Mouse (Mus musculus): ENCODE measurements around the gene Smarca4. TPM values are rescaled to one million over a fixed set of nuclear protein-coding genes. Genes with fewer than 3 reads are reported as not detected.

The Smarca4 gene
- polyA plus RNA-seq, 1 experiment from 2014 or later, result 159 TPM

DNA sequence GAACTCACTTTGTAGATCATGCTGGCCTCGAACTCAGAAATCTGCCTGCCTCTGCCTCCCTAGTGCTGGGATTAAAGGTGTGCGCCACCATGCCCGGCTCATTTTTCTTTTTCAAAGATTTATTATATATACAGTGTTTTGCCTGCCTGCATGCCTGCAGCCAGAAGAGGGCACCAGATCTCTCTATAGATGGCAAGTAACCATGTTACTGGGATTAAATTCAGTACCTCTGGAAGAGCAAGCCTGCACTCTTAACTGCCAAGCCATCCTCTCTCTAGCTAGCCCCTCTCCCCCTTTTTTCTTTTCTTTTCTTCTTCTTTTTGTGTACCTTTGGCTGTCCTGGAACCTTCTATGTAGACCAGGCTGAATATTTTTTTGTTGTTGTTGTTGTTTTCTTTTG is 14.7 kb downstream of the Smarca4 start:
- no peak for ATAC-seq (replicated peaks)
- H3K4me3 ChIP-seq, result no peak overlapping the region
- H3K36me3 ChIP-seq, result peaks cover 33% of the 10 kb centered on the region
- H3K4me2 ChIP-seq (replicated peaks), result no peak overlapping the region
- H3K9me3 ChIP-seq, result no peaks in the 10 kb centered on the region
- H3K4me1 ChIP-seq, result peaks cover 6% of the 10 kb centered on the region
- WGBS, result 85% methylated on average over 3 of the region's 3 CpGs
- H3K27ac ChIP-seq (replicated peaks), result no peak overlapping the region
- no peak overlapping the region for H3K9ac ChIP-seq (replicated peaks)
- H3K27me3 ChIP-seq, result no peaks in the 10 kb centered on the region

DNA sequence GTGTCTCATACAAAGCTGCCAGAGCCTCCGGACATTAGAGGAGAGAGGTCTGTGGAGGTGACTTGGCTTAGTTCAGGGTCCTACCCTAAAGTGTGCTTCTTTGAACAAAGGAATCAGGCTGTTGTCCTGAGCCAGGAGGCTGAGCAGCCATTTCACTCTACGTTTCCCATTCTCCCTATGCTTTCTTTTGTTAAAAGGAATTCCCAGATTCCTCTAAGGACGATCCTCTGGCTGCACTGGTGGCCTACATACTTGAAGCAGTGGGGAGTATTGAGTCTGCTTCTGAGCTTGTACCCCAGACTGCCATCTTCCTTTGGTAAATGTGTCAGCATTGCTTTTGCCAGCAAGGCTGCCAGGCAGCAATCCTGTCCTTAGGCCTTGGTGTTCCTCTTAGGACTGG is 17.1 kb downstream of the Smarca4 start:
- H3K9ac ChIP-seq (replicated peaks), result no peak overlapping the region
- 57% methylated on average over 3 of the region's 3 CpGs for WGBS
- no peak overlapping the region for H3K27ac ChIP-seq (replicated peaks)
- no peak for ATAC-seq (replicated peaks)
- H3K9me3 ChIP-seq, result no peaks in the 10 kb centered on the region
- H3K36me3 ChIP-seq, result peaks cover 57% of the 10 kb centered on the region
- no peak overlapping the region for H3K4me3 ChIP-seq
- H3K4me1 ChIP-seq, result no peaks in the 10 kb centered on the region; the same call in 1 of the 2 replicates
- H3K27me3 ChIP-seq, result no peaks in the 10 kb centered on the region
- no peak overlapping the region for H3K4me2 ChIP-seq (replicated peaks)

DNA sequence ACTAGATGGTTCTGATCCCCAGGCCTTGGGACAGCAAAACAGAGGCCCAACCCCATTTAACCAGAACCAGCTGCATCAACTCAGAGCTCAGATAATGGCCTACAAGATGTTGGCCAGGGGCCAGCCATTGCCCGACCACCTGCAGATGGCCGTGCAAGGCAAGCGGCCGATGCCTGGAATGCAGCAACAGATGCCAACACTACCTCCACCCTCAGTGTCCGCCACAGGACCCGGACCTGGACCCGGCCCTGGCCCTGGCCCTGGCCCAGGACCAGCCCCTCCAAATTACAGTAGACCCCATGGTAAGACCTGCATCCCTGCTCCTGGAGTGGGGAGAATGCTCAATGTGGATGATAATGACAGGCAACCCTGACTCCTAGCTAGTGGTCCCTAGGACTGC is 19.7 kb downstream of the Smarca4 start:
- ATAC-seq (replicated peaks), result 0 out of 2 replicates have a peak, but pooled peaks have one; percentile 19
- 40% methylated on average over 7 of the region's 7 CpGs for WGBS

DNA sequence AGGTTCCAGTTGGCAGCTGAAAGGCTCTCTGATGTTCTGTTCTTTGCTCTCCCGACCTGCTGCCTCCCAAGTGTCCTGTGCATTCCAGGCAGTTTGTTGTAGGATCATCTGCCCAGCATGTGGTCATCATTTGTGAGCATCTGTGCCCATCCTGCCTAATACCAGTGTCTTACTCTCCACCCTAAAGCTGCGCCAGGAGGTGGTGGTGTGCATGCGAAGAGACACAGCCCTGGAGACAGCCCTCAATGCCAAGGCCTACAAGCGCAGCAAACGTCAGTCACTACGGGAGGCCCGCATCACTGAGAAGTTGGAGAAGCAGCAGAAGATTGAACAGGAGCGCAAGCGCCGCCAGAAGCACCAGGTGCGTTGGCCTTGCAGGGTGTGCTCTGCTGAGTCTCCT is 23.1 kb downstream of the Smarca4 start:
- ATAC-seq (replicated peaks), result no peak
- no peak overlapping the region for H3K4me2 ChIP-seq (replicated peaks)
- 93% methylated on average over 11 of the region's 11 CpGs for WGBS
- H3K4me1 ChIP-seq, result no peaks in the 10 kb centered on the region; the same call in 1 of the 2 replicates
- H3K4me3 ChIP-seq, result no peak overlapping the region
- H3K9ac ChIP-seq (replicated peaks), result no peak overlapping the region
- no peaks in the 10 kb centered on the region for H3K9me3 ChIP-seq
- H3K36me3 ChIP-seq, result peaks cover 99% of the 10 kb centered on the region
- no peaks in the 10 kb centered on the region for H3K27me3 ChIP-seq
- H3K27ac ChIP-seq (replicated peaks), result no peak overlapping the region

More for the DNA sequence above, 19.7 kb downstream of the Smarca4 start:
- Histone ChIP-seq H3K27ac (replicated peaks) (no peak overlapping the region; the same call in 1 of the 2 replicates), H3K4me2 (replicated peaks) (no peak overlapping the region), H3K36me3 (peaks cover 83% of the 10 kb centered on the region), H3K4me1 (no peaks in the 10 kb centered on the region; the same call in 1 of the 2 replicates), H3K9me3 (no peaks in the 10 kb centered on the region), H3K4me3 (no peak overlapping the region), H3K27me3 (no peaks in the 10 kb centered on the region), H3K9ac (replicated peaks) (no peak overlapping the region)

DNA sequence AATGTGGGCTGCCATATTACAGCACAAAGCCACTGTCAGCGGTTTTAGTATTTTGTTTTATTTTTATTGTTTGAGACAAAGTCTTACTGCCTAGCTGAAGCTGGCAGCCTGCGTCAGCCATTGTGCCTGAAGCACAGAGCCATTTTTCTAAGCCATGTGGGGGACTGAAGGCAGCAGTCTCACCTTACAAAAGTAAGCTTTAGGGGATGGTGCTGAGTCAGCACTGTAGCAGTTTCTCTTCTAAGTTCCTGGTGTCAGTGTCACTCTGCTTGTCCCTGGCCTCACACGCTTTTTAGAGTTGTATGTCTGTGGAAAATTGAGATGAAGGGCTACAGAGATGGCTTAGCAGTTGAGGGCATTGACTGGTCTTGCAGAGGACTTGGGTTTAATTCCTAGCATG is 30.4 kb downstream of the Smarca4 start:
- H3K27ac ChIP-seq (replicated peaks), result no peak overlapping the region
- H3K27me3 ChIP-seq, result no peaks in the 10 kb centered on the region
- no peak for ATAC-seq (replicated peaks)
- 92% methylated on average over 3 of the region's 3 CpGs for WGBS
- no peak overlapping the region for H3K9ac ChIP-seq (replicated peaks)
- peaks cover 92% of the 10 kb centered on the region for H3K36me3 ChIP-seq
- H3K9me3 ChIP-seq, result no peaks in the 10 kb centered on the region
- no peak overlapping the region for H3K4me3 ChIP-seq
- H3K4me1 ChIP-seq, result no peaks in the 10 kb centered on the region
- no peak overlapping the region for H3K4me2 ChIP-seq (replicated peaks)

DNA sequence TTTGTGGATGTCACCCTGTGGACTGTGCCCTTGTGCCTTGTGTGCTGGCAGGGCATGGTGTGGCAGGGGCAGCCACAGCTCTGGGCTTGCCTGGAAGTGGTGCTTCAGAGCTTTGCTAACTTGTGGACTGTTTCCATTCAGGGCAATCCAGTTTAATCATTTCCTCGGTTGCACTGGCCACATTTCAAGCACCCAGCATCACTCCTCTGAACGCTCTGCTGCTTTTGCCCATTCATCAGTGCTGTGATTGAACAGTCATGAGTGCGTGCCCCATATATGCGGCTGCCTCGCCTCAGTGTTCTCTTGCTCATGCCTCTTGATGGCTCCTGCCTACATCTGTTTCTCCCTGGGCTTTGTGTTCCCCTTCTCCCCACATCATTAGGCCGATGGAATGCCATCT is 31.8 kb downstream of the Smarca4 start:
- Histone ChIP-seq H3K36me3 (peaks cover 91% of the 10 kb centered on the region), H3K27ac (replicated peaks) (no peak overlapping the region), H3K4me2 (replicated peaks) (no peak overlapping the region), H3K4me1 (no peaks in the 10 kb centered on the region), H3K4me3 (no peak overlapping the region), H3K9ac (replicated peaks) (no peak overlapping the region), H3K27me3 (no peaks in the 10 kb centered on the region), H3K9me3 (no peaks in the 10 kb centered on the region)
- ATAC-seq (replicated peaks), result no peak
- 88% methylated on average over 6 of the region's 6 CpGs for WGBS

DNA sequence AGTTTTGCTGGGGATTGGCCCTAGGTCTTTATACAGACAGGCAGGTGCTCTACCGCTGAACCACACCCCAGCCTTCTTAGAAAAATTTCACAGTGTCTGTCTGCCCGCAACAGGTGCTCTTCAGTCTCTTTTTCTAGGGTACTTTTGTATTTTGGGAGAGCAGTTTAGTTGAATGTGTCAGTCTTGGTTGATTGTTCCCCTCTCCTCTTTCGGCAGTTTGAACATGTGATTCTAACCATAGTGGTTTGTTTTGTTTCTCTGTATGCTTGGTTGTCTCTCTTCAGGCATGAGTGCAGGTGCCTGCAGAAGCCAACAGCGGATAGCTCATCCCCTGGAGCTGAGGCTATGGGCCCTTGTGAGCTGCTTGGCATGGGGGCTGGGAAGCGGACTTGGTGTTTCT is 36.3 kb downstream of the Smarca4 start:
- H3K4me2 ChIP-seq (replicated peaks), result no peak overlapping the region
- H3K27ac ChIP-seq (replicated peaks), result no peak overlapping the region
- H3K36me3 ChIP-seq, result peaks cover 88% of the 10 kb centered on the region
- no peaks in the 10 kb centered on the region for H3K27me3 ChIP-seq
- H3K4me3 ChIP-seq, result no peak overlapping the region
- no peak overlapping the region for H3K9ac ChIP-seq (replicated peaks)
- no peaks in the 10 kb centered on the region for H3K4me1 ChIP-seq
- WGBS, result 91% methylated on average over 5 of the region's 5 CpGs
- no peaks in the 10 kb centered on the region for H3K9me3 ChIP-seq
- ATAC-seq (replicated peaks), result no peak

DNA sequence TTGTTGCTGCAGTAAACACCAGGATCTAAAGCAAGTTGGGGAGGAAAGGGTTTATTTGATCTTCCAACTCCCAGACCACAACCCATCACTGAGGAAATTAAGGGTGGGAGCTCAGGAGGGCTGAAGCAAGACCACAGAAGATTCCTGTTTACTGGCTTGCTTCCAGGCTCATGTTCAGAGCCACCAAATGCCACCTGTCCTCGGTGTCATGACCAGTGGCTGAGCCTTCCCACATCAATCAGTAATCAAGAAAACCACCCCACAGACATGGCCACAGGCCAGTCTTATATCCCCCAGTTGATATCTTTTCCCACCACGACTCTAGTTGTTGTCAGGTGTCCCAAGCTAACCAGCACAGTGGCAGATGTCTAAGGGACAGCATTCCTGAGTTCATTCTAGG is 37.3 kb downstream of the Smarca4 start:
- H3K4me1 ChIP-seq, result no peaks in the 10 kb centered on the region
- no peak for ATAC-seq (replicated peaks)
- H3K4me3 ChIP-seq, result no peak overlapping the region
- H3K4me2 ChIP-seq (replicated peaks), result no peak overlapping the region
- no peaks in the 10 kb centered on the region for H3K27me3 ChIP-seq
- H3K9me3 ChIP-seq, result no peaks in the 10 kb centered on the region
- H3K9ac ChIP-seq (replicated peaks), result no peak overlapping the region
- no peak overlapping the region for H3K27ac ChIP-seq (replicated peaks)
- 98% methylated on average over 2 of the region's 2 CpGs for WGBS
- peaks cover 86% of the 10 kb centered on the region for H3K36me3 ChIP-seq

DNA sequence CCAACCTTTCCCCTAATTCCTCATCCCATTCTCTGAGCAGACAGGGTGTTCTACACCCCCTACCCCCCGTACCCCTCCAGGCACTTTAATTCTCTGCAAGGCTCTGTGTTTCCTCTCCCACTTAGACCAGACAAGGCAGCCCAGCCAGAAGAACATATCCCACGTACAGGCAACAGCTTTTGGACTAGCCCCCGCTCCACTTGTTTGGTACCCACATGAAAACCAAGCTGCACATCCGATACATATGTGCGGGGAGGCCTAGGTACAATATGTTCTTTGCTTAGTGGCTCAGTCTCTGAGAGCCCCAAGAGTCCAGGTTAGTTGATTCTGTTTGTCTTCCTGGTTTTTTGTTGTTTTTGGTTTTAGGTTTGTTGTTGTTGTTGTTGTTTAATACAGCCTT is 46.1 kb downstream of the Smarca4 start:
- no peak overlapping the region for H3K27ac ChIP-seq (replicated peaks)
- no peak overlapping the region for H3K9ac ChIP-seq (replicated peaks)
- no peaks in the 10 kb centered on the region for H3K27me3 ChIP-seq
- H3K4me1 ChIP-seq, result no peaks in the 10 kb centered on the region
- ATAC-seq (replicated peaks), result no peak
- peaks cover 93% of the 10 kb centered on the region for H3K36me3 ChIP-seq
- no peak overlapping the region for H3K4me2 ChIP-seq (replicated peaks)
- no peak overlapping the region for H3K4me3 ChIP-seq
- H3K9me3 ChIP-seq, result no peaks in the 10 kb centered on the region
- 97% methylated on average over 5 of the region's 5 CpGs for WGBS

DNA sequence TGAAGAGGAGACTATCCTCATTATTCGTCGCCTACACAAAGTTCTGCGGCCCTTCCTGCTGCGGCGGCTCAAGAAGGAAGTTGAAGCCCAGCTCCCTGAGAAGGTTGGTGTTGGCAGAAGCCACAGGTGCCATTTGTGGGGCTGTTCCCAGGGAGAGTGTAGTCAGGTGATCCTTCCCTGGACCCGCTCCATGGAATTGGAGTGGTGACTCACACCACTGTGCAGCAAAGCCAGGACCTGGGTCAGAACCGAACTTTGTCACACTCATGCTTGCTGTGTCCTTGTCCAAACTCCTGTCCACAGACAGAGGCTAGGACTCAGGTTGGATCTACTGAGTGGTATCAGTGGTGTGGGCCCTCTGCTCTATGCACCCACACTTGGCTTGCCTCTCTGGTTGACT is 53.0 kb downstream of the Smarca4 start:
- 0 out of 2 replicates have a peak, but pooled peaks have one; percentile 19 for ATAC-seq (replicated peaks)
- Histone ChIP-seq H3K4me1 (no peaks in the 10 kb centered on the region), H3K4me2 (replicated peaks) (no peak overlapping the region), H3K27me3 (no peaks in the 10 kb centered on the region), H3K9me3 (no peaks in the 10 kb centered on the region), H3K4me3 (no peak overlapping the region), H3K27ac (replicated peaks) (no peak overlapping the region), H3K36me3 (peaks cover 99% of the 10 kb centered on the region), H3K9ac (replicated peaks) (no peak overlapping the region)
- 93% methylated on average over 7 of the region's 7 CpGs for WGBS

DNA sequence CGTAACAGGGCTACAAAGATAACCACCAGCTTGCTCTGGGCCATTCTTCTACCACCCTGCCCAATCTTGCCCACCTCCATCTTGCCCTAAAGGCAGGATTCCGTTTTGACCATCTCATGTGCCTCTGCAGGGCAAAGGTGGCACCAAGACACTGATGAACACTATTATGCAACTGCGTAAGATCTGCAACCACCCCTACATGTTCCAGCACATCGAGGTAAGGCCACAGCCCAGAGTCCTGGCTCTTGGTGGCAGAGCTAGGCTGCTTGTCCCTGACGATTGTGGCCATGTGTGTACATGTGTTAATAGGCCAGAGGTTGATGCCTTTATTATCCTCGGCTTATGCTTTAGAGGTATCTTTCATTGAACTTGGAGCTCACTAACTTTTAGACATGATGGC is 54.4 kb downstream of the Smarca4 start:
- ATAC-seq (replicated peaks), result no peak
- Histone ChIP-seq H3K36me3 (peaks cover 99% of the 10 kb centered on the region), H3K27me3 (no peaks in the 10 kb centered on the region), H3K9me3 (no peaks in the 10 kb centered on the region), H3K4me2 (replicated peaks) (no peak overlapping the region), H3K9ac (replicated peaks) (no peak overlapping the region), H3K27ac (replicated peaks) (no peak overlapping the region), H3K4me1 (no peaks in the 10 kb centered on the region), H3K4me3 (no peak overlapping the region)
- WGBS, result 93% methylated on average over 6 of the region's 6 CpGs

DNA sequence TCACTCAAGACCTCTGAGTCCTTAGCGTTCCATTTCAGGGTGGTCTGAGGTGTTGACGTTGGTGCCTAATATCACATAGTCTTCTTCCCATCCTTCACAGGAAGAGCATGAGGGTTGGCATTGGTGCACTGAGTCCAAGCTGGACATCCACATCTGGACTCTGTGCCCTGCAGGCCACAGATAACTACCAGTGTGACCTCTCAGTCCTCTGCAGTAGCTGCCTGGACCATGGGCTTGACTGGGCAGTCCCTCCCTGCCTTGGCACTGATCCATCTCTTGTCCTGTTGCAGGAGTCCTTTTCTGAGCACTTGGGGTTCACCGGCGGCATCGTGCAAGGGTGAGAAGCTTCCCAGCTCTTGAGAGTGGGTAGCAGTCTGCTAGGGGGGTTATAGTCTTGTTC is 55.8 kb downstream of the Smarca4 start:
- Histone ChIP-seq H3K9me3 (no peaks in the 10 kb centered on the region), H3K4me3 (no peak overlapping the region), H3K27me3 (no peaks in the 10 kb centered on the region), H3K4me1 (no peaks in the 10 kb centered on the region), H3K4me2 (replicated peaks) (no peak overlapping the region), H3K27ac (replicated peaks) (no peak overlapping the region), H3K9ac (replicated peaks) (no peak overlapping the region), H3K36me3 (peaks cover 100% of the 10 kb centered on the region)
- 96% methylated on average over 5 of the region's 5 CpGs for WGBS
- ATAC-seq (replicated peaks), result no peak

DNA sequence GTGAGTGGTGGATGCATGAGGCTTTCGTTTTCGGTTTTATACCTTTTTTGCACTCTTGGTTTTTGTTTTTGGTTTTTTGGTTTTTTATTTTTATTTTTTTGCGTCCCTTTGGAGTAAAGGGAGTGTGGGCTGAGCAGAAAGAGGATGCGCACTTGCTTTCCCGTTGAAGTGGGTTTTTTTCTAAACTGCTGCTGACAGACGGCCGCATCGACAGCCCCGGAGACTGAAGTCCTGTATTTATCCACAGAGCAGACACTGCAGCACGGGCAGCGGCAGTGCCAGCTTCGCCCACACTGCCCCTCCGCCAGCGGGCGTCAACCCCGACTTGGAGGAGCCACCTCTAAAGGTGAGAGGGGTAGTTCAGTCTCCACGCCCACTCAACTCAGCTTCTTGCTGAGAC is 61.7 kb downstream of the Smarca4 start:
- no peaks in the 10 kb centered on the region for H3K4me1 ChIP-seq
- no peak overlapping the region for H3K4me3 ChIP-seq
- 97% methylated on average over 17 of the region's 17 CpGs for WGBS
- ATAC-seq (replicated peaks), result no peak
- H3K36me3 ChIP-seq, result peaks cover 93% of the 10 kb centered on the region
- H3K9me3 ChIP-seq, result no peaks in the 10 kb centered on the region
- H3K9ac ChIP-seq (replicated peaks), result no peak overlapping the region
- H3K27me3 ChIP-seq, result no peaks in the 10 kb centered on the region
- no peak overlapping the region for H3K4me2 ChIP-seq (replicated peaks)
- H3K27ac ChIP-seq (replicated peaks), result no peak overlapping the region

Data from forebrain, embryonic 15.5 days (tissue).